Mouse (Mus musculus): ENCODE data around the gene Iqce. TPM values are rescaled to one million over a fixed set of nuclear protein-coding genes. Genes with fewer than 3 reads are reported as not detected.

Gene Iqce
- polyA plus RNA-seq, 1 experiment from 2014 or later = 31.0 TPM

DNA sequence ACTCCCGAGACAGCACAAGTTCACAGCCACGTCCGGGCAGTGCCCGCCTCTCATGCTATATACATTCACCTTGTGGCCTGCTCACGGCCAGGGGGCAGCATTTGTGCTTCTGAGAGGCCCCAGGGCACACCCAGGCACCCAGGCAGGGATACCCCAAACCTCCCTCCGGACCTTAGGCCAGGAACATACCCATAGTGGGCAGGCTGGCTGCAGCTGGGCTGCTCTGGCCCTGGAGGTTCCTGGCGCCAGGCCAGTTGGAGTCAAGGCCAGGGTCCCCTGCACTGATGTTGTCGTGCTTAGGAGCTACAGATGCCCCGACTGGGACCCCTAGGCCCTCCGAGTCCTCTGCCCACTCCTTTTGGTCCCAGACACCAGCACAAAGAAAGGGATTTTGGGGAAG lies 80.7 kb downstream of the Iqce start:
- no peak for ATAC-seq (replicated peaks; ENCODE audit: low FRiP score)
- no peak overlapping the region for H3K4me2 ChIP-seq (ENCODE audit: low read depth, low read length, severe bottlenecking)
- H3K9ac ChIP-seq (ENCODE audit: low read length) = 0 out of 2 replicates have a peak overlapping the region, but pooled peaks have one; percentile 8
- no peaks in the 10 kb centered on the region for H3K27me3 ChIP-seq (ENCODE audit: control insufficient read depth, insufficient read depth, low read length)
- DNase-seq (ENCODE audit: low spot score) = no peak
- H3K4me1 ChIP-seq (replicated peaks; ENCODE audit: control insufficient read depth, insufficient read depth, low read length) = no peaks in the 10 kb centered on the region
- no peaks in the 10 kb centered on the region for H3K9me3 ChIP-seq (ENCODE audit: control insufficient read depth, low read length)
- H3K36me3 ChIP-seq (ENCODE audit: control insufficient read depth, insufficient read depth, low read length) = peaks cover 25% of the 10 kb centered on the region
- no peak overlapping the region for H3K4me3 ChIP-seq (ENCODE audit: low read depth, low read length)
- 79% methylated on average over 10 of the region's 10 CpGs for WGBS
- H3K27ac ChIP-seq (ENCODE audit: low read depth, low read length) = no peak overlapping the region

DNA sequence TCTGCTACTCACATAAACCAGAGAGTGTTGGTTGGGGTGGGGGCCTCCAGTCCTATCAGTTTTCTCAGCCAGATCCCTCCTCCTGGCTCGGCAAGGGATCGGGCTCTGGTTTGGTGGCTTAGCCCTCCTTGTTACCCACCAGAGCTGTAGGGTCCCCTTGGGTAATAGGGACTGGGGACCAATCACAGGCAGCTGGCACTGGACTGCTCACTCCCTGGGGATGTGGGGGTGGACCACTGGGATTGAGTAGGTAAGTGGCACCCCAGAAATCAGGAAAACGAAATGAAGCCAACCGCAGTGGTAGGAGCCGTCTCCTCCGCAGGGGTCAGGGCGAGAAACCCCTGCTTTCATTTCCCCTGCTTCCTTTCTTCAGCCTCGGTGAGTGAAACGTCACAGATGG lies 81.1 kb downstream of the Iqce start:
- no peak overlapping the region for H3K4me2 ChIP-seq (ENCODE audit: low read depth, low read length, severe bottlenecking)
- no peaks in the 10 kb centered on the region for H3K27me3 ChIP-seq (ENCODE audit: control insufficient read depth, insufficient read depth, low read length)
- no peak overlapping the region for H3K9ac ChIP-seq (ENCODE audit: low read length)
- no peak for DNase-seq (ENCODE audit: low spot score)
- no peaks in the 10 kb centered on the region for H3K9me3 ChIP-seq (ENCODE audit: control insufficient read depth, low read length)
- 74% methylated on average over 9 of the region's 9 CpGs for WGBS
- no peaks in the 10 kb centered on the region for H3K4me1 ChIP-seq (replicated peaks; ENCODE audit: control insufficient read depth, insufficient read depth, low read length)
- no peak overlapping the region for H3K4me3 ChIP-seq (ENCODE audit: low read depth, low read length)
- no peak overlapping the region for H3K27ac ChIP-seq (ENCODE audit: low read depth, low read length)
- no peak for ATAC-seq (replicated peaks; ENCODE audit: low FRiP score)
- peaks cover 22% of the 10 kb centered on the region for H3K36me3 ChIP-seq (ENCODE audit: control insufficient read depth, insufficient read depth, low read length)

DNA sequence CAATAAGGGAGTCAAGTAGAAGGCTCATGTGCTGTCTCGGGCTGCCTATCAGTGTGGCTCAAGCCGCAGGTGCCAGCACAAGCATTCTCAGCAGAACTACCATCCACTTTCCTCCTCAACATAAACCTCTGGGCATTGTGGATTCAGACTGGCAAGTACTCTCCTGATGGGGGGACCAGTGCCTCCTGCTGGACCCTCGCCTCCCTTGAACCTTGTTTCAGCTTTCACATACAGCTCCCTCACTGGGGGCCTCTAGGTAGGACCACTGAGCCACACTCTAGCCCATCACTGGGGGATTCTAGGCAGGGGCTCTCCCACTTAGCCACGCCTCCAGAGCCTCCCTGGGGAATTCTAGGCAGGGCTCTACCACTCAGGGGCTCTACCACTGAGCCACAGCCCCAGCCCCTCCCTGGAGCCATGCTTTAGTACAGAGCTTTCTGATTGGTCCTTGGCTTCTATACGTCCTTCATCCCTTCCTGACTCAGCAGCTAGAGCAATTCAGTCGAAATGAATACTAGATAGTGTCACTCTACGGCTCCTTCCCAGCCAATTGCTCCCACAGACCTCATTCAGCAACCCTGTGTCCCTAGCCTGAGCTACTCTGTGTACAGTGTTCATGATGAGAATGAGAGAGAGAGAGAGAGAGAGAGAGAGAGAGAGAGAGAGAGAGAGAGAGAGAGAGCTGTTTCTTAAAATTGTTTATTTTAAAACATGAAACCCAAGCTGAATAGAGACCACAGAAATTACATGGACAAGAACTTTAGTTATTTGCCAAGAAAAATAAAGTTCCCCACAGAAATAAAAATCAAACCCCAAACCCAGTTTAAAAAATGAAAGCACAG lies 82.1 kb downstream of the Iqce start:
- DNase-seq (ENCODE audit: low spot score) (no peak), ATAC-seq (replicated peaks; ENCODE audit: low FRiP score) (peak; percentile 25; the same call in 1 of the 2 replicates)
- WGBS = 63% methylated on average over 7 of the region's 7 CpGs
- Histone ChIP-seq H3K27ac (ENCODE audit: low read depth, low read length) (no peak overlapping the region), H3K36me3 (ENCODE audit: control insufficient read depth, insufficient read depth, low read length) (peaks cover 20% of the 10 kb centered on the region), H3K9ac (ENCODE audit: low read length) (no peak overlapping the region), H3K9me3 (ENCODE audit: control insufficient read depth, low read length) (no peaks in the 10 kb centered on the region), H3K4me3 (ENCODE audit: low read depth, low read length) (no peak overlapping the region), H3K27me3 (ENCODE audit: control insufficient read depth, insufficient read depth, low read length) (no peaks in the 10 kb centered on the region), H3K4me2 (ENCODE audit: low read depth, low read length, severe bottlenecking) (no peak overlapping the region), H3K4me1 (replicated peaks; ENCODE audit: control insufficient read depth, insufficient read depth, low read length) (no peaks in the 10 kb centered on the region)

DNA sequence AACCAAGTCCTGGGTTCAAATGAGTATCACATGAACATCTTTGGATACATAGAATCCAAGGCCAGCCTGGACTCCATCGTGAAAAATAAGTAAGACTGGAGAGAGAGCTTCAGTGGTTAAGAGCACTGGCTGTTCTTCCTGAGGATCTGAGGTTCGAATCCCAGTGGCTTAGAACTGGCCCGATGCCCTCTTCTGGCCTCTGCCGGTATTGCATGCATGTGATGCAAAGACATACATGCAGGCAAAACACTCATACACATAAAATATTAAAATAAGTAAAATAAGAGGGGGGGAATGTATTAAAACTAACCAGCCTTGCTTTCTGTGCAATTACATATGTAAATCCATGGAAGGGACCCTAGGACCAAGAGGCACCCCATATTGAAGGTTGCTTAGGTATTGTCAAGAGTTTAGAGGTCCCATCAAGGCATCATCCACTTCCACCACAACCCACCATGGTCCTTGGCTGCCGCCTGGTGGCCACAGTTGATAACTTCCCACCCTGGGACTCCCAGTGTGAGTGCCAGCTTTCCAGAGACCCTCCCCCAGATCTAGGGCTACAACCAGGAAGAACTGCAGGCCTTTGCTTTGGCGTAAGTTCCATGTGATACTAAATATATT lies 82.9 kb downstream of the Iqce start:
- no peak overlapping the region for H3K4me3 ChIP-seq (ENCODE audit: low read depth, low read length)
- peaks cover 4% of the 10 kb centered on the region; the same call in 1 of the 2 replicates for H3K4me1 ChIP-seq (replicated peaks; ENCODE audit: control insufficient read depth, insufficient read depth, low read length)
- peak; percentile 92 for DNase-seq (ENCODE audit: low spot score)
- H3K9ac ChIP-seq (ENCODE audit: low read length) = no peak overlapping the region
- H3K9me3 ChIP-seq (ENCODE audit: control insufficient read depth, low read length) = no peaks in the 10 kb centered on the region
- no peak overlapping the region for H3K4me2 ChIP-seq (ENCODE audit: low read depth, low read length, severe bottlenecking)
- no peak overlapping the region for H3K27ac ChIP-seq (ENCODE audit: low read depth, low read length)
- H3K36me3 ChIP-seq (ENCODE audit: control insufficient read depth, insufficient read depth, low read length) = peaks cover 16% of the 10 kb centered on the region
- peak; percentile 53 for ATAC-seq (replicated peaks; ENCODE audit: low FRiP score)
- 22% methylated on average over 6 of the region's 6 CpGs for WGBS
- no peaks in the 10 kb centered on the region for H3K27me3 ChIP-seq (ENCODE audit: control insufficient read depth, insufficient read depth, low read length)

DNA sequence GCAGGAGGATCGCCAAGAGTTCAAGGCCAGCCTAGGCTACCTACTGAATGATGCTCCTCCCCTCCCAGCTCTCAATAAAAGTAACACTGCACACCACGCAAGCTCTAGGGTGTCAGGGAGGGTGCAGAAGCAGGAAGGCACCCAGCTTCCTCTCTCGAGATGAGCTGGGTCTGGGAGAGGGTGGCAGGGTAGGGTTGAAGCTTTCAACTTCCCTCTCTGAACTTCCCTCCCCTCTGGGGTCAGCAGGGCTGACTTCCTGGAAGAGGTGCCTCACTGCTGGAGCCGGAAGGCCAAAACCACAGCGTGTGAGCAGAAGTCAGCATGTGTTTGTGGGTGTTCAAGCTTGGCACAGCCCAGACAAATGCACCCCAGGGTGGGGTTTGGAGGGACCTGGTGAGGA lies 84.5 kb downstream of the Iqce start:
- WGBS = 80% methylated on average over 5 of the region's 5 CpGs
- no peak overlapping the region for H3K9ac ChIP-seq (ENCODE audit: low read length)
- DNase-seq (ENCODE audit: low spot score) (no peak), ATAC-seq (replicated peaks; ENCODE audit: low FRiP score) (no peak)
- no peaks in the 10 kb centered on the region for H3K27me3 ChIP-seq (ENCODE audit: control insufficient read depth, insufficient read depth, low read length)
- H3K36me3 ChIP-seq (ENCODE audit: control insufficient read depth, insufficient read depth, low read length) = peaks cover 11% of the 10 kb centered on the region; the same call in 1 of the 2 replicates
- no peak overlapping the region for H3K4me3 ChIP-seq (ENCODE audit: low read depth, low read length)
- H3K4me1 ChIP-seq (replicated peaks; ENCODE audit: control insufficient read depth, insufficient read depth, low read length) = peaks cover 4% of the 10 kb centered on the region; the same call in 1 of the 2 replicates
- no peak overlapping the region for H3K4me2 ChIP-seq (ENCODE audit: low read depth, low read length, severe bottlenecking)
- H3K9me3 ChIP-seq (ENCODE audit: control insufficient read depth, low read length) = no peaks in the 10 kb centered on the region
- H3K27ac ChIP-seq (ENCODE audit: low read depth, low read length) = no peak overlapping the region

DNA sequence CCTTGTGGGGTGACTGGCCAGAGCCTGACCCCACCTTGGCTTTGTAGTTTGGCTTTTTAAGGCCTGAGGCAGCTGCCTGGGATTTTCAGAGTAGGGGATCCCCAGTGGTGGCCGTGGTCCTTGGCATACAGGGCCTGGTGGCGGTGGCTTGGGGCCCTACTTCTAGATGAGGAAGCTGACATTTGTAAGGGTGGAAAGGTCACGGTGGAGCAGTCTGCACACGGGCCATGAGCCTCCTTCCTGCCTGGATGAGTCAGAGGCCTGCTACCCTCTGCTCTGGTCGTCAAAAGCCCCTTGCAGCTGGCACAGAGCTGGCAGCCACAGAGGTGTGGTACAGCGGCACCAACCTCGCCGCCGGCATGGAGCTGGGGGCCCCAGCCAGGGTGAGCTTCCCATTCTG lies 85.5 kb downstream of the Iqce start:
- H3K4me3 ChIP-seq (ENCODE audit: low read depth, low read length) = no peak overlapping the region

DNA sequence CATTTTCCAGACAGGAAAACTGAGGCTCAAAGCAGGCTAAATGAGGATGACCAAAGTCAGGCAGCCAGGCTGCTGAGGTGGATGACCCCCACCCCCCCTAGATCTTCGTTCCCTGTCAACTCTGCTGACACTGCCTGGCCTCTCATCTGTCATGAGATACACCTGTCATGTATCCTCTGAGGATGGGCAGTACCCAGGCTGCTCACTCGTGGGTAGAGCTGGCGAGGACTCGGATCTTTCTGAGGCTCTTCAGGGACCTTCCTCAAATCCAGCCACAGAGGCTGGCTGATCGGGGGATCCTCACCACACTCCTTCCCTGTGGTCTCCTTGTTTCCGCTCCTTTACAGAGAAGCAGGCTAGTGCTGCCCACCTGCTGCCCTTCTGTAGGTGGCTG lies 86.1 kb downstream of the Iqce start:
- ATAC-seq (replicated peaks; ENCODE audit: low FRiP score) (no peak), DNase-seq (ENCODE audit: low spot score) (no peak)
- Histone ChIP-seq H3K4me1 (replicated peaks; ENCODE audit: control insufficient read depth, insufficient read depth, low read length) (peaks cover 20% of the 10 kb centered on the region), H3K9ac (ENCODE audit: low read length) (no peak overlapping the region), H3K4me3 (ENCODE audit: low read depth, low read length) (no peak overlapping the region), H3K36me3 (ENCODE audit: control insufficient read depth, insufficient read depth, low read length) (peaks cover 7% of the 10 kb centered on the region; the same call in 1 of the 2 replicates), H3K27me3 (ENCODE audit: control insufficient read depth, insufficient read depth, low read length) (no peaks in the 10 kb centered on the region), H3K4me2 (ENCODE audit: low read depth, low read length, severe bottlenecking) (no peak overlapping the region), H3K9me3 (ENCODE audit: control insufficient read depth, low read length) (no peaks in the 10 kb centered on the region), H3K27ac (ENCODE audit: low read depth, low read length) (no peak overlapping the region)
- WGBS = 80% methylated on average over 6 of the region's 6 CpGs

More for the DNA sequence above, 85.5 kb downstream of the Iqce start:
- ATAC-seq (replicated peaks; ENCODE audit: low FRiP score) (no peak), DNase-seq (ENCODE audit: low spot score) (no peak)
- Histone ChIP-seq H3K9ac (ENCODE audit: low read length) (no peak overlapping the region), H3K4me1 (replicated peaks; ENCODE audit: control insufficient read depth, insufficient read depth, low read length) (peaks cover 15% of the 10 kb centered on the region), H3K9me3 (ENCODE audit: control insufficient read depth, low read length) (no peaks in the 10 kb centered on the region), H3K27me3 (ENCODE audit: control insufficient read depth, insufficient read depth, low read length) (no peaks in the 10 kb centered on the region), H3K4me2 (ENCODE audit: low read depth, low read length, severe bottlenecking) (no peak overlapping the region), H3K36me3 (ENCODE audit: control insufficient read depth, insufficient read depth, low read length) (peaks cover 7% of the 10 kb centered on the region; the same call in 1 of the 2 replicates), H3K27ac (ENCODE audit: low read depth, low read length) (no peak overlapping the region)
- WGBS = 76% methylated on average over 9 of the region's 9 CpGs

DNA sequence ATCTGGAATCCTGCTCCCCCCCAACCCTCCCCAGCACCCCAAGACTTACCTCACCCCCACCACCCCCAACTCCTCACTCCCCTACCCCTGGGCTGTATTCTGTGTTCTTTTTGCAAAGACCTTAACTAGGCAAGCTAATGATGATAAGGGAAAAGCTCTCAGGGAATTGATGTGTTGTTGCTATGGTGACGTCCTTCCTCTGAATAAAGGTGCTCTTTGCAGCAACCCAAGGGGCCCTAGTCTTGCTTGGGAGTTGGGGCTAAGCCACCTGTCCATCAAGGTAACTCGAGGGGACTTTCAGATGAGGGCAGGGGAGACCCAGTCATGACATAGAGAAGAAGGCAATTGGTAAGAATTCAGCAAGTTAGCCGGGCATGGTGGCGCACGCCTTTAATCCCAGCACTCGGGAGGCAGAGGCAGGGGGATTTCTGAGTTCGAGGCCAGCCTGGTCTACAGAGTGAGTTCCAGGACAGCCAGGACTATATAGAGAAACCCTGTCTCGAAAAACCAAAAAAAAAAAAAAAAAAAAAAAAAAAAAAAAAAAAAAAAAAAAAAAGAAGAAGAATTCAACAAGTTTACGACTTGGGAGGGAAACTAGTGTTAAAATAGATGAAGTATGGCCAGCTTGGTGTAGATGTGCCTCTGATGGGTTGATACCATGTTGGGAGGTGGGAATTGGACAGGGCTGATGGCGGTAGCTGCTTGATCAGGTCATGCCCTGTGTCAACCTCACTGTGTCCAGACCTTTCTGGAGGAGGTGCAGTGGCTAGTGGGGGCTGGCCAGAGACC lies 86.7 kb downstream of the Iqce start:
- H3K4me2 ChIP-seq (ENCODE audit: low read depth, low read length, severe bottlenecking) = no peak overlapping the region
- no peak overlapping the region for H3K9ac ChIP-seq (ENCODE audit: low read length)
- no peaks in the 10 kb centered on the region for H3K9me3 ChIP-seq (ENCODE audit: control insufficient read depth, low read length)
- peaks cover 25% of the 10 kb centered on the region for H3K4me1 ChIP-seq (replicated peaks; ENCODE audit: control insufficient read depth, insufficient read depth, low read length)
- H3K27ac ChIP-seq (ENCODE audit: low read depth, low read length) = no peak overlapping the region
- 81% methylated on average over 10 of the region's 10 CpGs for WGBS
- no peaks in the 10 kb centered on the region for H3K27me3 ChIP-seq (ENCODE audit: control insufficient read depth, insufficient read depth, low read length)
- peaks cover 7% of the 10 kb centered on the region; the same call in 1 of the 2 replicates for H3K36me3 ChIP-seq (ENCODE audit: control insufficient read depth, insufficient read depth, low read length)
- H3K4me3 ChIP-seq (ENCODE audit: low read depth, low read length) = no peak overlapping the region
- ATAC-seq (replicated peaks; ENCODE audit: low FRiP score) = no peak
- no peak for DNase-seq (ENCODE audit: low spot score)

Measured in forebrain, embryonic 11.5 days (tissue).